Mouse (Mus musculus) embryo, embryonic 10.5 days (tissue): ENCODE data around the gene Fggy.
A peak's percentile ranks its signal among the peaks of the same experiment; 100 is the strongest.

Experiments
- DNase-seq: peaks from one replicate; pipeline ENCODE4 v3.0.0-alpha.2; 2015; ENCODE audit warnings: low spot score

Gene Fggy

DNA sequence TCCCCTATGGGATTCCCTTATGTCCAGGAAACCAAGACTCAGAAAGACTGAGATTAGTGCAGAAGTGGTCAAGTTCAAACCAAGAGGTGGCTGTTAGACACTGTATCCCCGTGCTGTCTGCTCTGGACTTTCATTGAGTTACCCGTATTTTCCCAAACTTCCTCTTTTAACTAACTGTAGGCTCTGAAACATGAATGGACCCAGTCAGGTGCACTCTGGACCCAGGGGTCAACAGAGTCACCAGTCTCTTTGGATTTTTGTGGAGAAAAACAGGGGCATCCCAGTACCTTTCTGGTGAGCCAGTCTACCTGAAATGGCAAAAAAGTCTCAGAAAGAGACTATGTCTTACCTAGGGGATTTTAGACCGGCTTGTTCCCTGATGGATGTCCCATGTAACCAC lies 33.6 kb downstream of the Fggy start:
- DNase-seq: no peak

DNA sequence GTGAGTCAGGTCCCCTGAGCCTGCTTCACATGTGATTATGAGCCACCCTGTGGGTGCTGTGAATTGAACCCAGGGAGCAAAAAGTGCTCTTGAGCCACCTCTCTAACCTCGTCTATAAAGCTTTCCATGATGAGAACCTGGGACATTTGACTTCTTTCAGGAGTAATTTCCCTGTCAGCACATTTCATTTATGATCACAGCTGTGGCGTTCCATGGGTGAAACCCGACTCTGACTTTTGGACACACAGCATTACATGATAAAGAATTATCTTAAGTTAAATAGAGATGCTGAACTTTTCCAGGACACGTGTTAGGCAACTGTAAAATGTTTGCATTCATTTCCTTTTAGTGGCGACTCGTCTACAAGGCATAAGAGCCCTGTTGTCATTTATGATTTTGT lies 39.9 kb downstream of the Fggy start:
- DNase-seq: no peak

DNA sequence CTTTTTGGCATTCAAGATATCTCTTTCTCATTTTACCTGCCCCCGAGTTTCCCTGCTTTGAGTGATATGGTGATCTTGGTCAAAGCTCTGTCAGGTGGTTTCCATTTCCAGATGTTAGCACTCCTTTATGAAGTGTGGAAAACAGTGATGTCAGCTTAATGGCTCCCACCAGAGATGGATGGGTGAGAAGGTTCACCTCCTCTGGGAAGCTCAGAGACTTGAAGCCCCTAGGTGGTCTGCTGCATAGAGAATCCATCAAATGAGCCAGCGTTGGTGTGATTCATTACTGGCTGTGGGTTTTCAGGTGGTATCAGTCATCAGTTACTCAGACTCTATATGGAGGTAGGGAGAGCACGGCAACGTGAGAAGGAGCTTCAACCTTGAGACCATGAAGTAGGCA lies 44.5 kb downstream of the Fggy start:
- DNase-seq: peak; percentile 34

- DNase-seq: no peak
Observed at GRCm38 (mm10) chr4:95603254-95603653, 45.9 kb downstream of the Fggy start.

- DNase-seq: no peak
Observed at GRCm38 (mm10) chr4:95610663-95611062, 53.4 kb downstream of the Fggy start.

GRCm38 (mm10) chr4:95611390-95611789 lies 54.1 kb downstream of the Fggy start:
- no peak for DNase-seq

GRCm38 (mm10) chr4:95621046-95621445 lies 63.7 kb downstream of the Fggy start:
- DNase-seq: no peak

- DNase-seq: no peak
Observed at GRCm38 (mm10) chr4:95624696-95625095, 67.4 kb downstream of the Fggy start.

DNA sequence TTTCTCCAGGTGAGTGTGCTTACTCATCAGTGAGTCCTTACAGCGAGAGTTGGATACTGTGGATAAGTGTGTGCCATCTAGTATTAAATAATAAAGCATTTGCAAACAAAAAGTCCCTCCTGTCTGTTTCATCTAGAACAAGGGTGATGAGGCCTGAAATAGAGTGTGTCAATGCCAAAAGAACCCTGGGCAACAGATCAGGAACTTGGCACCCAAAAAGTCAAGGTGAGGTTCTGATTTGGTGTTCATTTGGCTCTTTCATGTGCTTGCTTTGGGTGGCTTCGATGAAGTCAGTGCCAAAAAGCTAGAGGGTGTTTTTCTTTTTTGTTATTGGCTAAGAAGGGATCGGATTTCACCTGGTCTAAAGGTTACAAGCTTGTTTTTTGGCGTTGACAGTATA lies 68.3 kb downstream of the Fggy start:
- no peak for DNase-seq

- DNase-seq: no peak
Observed at GRCm38 (mm10) chr4:95626186-95626585, 68.9 kb downstream of the Fggy start.

DNA sequence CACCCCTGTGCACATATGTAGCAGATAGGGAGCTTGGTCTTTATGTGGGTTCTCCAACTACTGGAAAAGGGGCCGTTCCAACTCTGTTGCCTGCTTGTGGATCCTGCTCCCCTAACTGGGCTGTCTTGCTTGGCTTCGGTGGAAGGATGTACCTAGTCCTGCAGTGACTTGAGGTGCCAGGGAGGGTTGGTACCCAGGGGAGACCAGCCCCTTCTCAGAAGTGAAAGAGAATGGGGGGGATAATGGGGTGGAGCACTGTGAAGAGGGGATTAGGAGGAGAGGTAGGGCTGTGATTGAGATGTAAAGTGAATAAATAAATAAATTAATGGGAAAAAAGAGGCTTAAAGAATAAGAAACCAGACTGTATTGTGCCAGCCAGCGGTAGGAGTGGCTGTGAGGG lies 77.6 kb downstream of the Fggy start:
- no peak for DNase-seq

DNA sequence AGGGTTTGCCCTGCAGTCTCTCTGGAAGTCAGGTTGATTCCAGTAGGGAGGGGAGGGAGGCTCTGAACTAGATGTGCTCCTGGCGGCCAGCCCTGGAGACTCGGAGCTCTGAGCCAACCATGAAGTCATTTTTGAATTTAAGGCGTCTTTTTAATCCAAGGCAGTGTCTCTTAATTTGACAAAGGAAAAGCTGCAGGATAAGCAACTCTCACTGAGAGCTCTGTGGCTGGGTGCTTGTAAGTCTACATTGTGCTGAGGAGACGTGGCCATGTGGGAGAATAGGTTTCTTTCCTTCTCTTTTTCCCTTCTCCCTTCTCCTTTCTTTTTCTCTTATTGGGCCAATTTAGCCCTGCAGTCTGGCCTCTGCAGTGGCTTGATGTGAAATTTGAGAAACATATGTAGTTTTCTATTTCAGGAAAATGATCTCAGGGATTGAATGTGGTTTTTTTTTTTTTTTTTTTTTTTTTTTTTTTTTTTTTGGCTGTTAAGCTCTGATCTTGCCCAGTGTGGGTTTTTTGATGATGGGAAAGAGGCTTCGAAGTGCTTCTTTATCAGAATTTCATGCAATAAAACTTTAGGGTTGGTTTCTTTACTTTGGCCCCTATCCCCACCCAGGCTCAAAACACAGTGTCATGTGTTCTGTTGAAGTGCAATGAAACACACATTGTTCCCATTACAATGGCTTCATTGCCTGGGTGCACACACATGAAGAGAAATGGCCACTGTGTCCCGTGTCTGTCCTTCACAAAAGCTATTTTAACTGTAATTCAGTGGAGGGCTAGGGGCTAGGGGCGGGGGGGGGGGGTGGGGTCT lies 79.8 kb downstream of the Fggy start:
- DNase-seq: no peak

- no peak for DNase-seq
Observed at GRCm38 (mm10) chr4:95638063-95638462, 80.8 kb downstream of the Fggy start.

DNA sequence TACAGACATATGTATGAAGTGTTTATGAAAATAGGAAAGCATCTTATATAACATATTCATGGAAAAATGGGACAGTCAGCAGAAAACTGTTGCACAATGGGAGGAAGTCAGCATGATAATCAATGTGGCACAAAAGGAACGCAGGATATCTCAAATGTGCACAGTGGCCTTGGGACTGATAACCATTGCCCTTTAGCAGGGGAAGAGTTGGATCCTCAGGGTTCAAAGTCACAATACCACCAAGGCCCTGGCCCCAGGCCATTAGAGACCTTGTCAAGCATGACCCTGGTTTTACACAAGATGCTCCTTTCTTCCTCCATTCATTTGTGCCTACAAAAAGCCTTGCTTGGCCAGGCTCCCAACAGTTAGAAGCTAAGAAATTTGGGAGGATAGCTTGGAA lies 83.5 kb downstream of the Fggy start:
- no peak for DNase-seq

DNA sequence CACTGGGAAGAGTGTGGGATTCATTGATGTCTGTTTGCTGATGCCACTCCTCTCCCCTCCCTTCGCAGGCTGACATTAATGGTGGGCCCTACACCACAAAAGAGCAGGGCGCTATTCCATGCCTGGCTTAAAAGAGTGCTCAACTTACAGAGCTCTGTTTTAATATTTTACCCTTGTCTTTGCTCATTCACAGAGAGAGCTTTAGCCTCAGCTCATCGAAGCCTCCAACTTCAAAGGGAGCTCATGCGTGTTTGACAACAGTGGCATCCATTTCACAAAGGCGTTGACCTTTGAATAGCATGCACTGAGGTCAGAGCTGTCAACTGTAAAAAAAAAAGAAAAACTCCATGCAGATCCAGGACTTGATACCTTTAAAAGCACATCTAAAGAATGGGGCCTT lies 86.7 kb downstream of the Fggy start:
- peak; percentile 30 for DNase-seq

DNA sequence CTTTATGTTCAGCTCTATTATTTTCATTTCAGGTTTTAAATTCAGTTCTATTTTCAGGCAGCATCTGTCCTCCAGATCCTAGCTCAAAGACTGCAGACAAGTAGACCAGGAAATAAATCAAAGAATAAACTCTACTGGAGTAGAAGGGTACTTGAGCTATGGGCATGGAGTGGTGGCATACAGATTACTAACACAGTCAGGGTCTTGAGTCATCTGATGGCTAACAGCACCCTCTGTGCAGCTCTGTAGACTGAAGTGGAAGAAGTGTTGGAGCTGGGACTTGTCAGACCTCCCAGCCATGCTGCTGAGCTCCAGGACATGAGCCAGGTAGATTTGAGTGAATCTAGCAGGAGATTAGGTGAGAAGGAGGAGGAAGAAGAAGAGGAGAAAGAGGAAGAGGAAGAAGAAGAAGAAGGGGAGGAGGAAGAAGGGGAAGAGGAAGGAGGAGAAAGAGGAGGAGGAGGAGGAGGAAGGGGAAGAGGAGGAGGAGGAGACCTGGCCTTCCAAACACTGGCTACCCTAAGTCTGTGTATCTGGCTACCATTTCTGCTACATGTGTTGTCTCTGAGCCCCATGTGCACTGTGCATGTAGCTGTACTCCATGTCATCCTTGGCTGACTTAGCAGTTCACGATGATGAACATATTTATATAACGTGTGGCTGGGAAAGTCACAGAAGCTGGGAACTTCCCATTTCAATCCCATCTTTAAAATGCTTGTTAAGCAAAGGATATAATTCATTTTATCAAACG lies 91.7 kb downstream of the Fggy start:
- DNase-seq: no peak

DNA sequence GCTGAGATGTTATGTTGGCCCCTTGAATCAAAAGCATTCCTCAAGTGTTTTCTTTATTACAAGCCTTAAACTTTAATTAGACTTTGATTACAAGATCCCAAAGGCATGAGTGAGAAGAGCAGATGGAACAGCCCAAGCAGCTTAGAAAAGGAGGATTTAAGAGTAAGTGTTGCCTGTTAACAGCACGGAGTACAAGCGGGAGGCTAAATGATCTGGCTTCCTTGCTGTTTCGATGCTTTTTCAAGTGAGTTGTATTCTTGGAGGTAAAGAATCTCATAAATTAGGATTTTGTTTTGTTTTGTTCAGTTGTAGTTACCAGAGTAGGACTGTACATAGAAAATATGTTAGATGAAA lies 92.2 kb downstream of the Fggy start:
- no peak for DNase-seq

- no peak for DNase-seq
Observed at GRCm38 (mm10) chr4:95649980-95650379, 92.7 kb downstream of the Fggy start.

DNA sequence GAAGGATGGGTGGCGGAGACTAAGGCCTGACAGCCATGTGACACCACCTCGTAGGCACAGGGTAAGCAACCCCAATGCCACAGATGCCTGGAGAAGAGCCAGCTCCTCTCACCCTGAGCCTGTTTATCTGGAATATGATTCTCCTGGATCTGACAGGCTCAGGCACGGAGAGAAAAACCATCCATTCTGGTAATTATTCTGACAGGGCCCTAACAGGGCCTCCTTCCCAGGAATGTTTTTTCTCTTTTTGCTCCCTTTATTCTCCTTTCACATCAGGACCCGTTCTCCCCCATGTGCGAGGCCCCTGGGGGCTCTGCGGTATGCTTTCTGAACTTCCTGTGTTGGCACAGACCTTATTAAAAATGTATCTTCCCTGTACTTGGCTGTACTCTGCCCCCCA lies 94.7 kb downstream of the Fggy start:
- DNase-seq: peak; percentile 34

- no peak for DNase-seq
Observed at GRCm38 (mm10) chr4:95653296-95653912, 96.1 kb downstream of the Fggy start.

- peak; percentile 56 for DNase-seq
Observed at GRCm38 (mm10) chr4:95653913-95654301, 96.6 kb downstream of the Fggy start.

- DNase-seq: peak; percentile 49
Observed at GRCm38 (mm10) chr4:95659024-95659423, 101.7 kb downstream of the Fggy start.

GRCm38 (mm10) chr4:95663596-95663995 lies 106.3 kb downstream of the Fggy start:
- no peak for DNase-seq
